Mouse (Mus musculus): ENCODE data around the gene Ksr1. TPM values are rescaled to one million over a fixed set of nuclear protein-coding genes. Genes with fewer than 3 reads are reported as not detected.

The Ksr1 gene
- polyA plus RNA-seq, 1 experiment from 2014 or later: 4.7 TPM

DNA sequence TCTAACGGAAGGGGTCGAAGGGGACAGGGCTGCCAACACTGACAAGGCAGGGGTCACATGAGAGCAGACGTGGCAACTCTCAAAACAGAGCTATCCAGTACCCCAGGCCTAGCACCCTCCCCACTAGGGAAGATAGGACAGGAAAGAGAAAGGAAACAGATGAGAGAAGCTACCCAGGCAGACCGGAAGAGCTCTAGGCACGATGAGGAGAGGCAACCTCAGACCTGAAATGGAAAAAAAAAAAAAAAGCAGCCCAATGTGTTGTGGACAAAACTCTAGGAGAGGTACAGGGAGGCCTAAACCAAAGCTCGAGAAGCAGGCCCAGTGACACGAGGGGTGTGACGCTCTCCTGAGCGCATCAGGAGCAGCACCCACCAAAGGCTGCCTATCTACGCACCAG lies 23.7 kb downstream of the Ksr1 start:
- H3K9me3 ChIP-seq (ENCODE audit: control insufficient read depth): no peaks in the 10 kb centered on the region
- no peak overlapping the region; the same call in 1 of the 2 replicates for H3K27ac ChIP-seq (ENCODE audit: low read depth, low read length)
- no peaks in the 10 kb centered on the region for H3K27me3 ChIP-seq (replicated peaks; ENCODE audit: control insufficient read depth, insufficient read depth, low read length)
- H3K36me3 ChIP-seq (ENCODE audit: control insufficient read depth, insufficient read depth): no peaks in the 10 kb centered on the region; the same call in none of the 2 replicates
- WGBS: 74% methylated on average over 10 of the region's 10 CpGs
- TF ChIP-seq CTCF (IDR thresholded peaks at IDR 0.05; ENCODE audit: low read depth): no peak
- peaks cover 23% of the 10 kb centered on the region for H3K4me1 ChIP-seq (replicated peaks; ENCODE audit: control insufficient read depth, insufficient read depth, low read length)
- no peak overlapping the region for H3K9ac ChIP-seq (ENCODE audit: low read depth, low read length)
- no peak for ATAC-seq
- no peak overlapping the region for H3K4me2 ChIP-seq (replicated peaks; ENCODE audit: low read depth)
- no peak overlapping the region for H3K4me3 ChIP-seq (ENCODE audit: low read depth, low read length)

DNA sequence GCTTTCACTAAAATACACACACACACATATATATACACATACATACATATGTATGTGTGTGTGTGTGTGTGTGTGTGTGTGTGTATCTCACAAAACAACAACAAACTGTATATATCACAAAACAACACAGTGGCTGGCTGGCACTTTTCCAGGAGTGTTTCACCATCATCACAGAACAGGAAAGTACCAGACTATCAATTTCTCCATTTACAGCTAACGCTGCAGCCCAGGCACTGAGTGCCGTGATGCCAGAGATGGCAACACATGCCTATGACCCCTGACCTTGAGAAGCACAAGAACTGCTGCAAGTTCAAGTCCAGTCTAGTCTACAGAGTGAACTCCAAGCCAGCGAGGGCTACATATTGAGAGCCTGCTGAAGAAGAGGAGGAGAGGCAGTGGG lies 26.1 kb downstream of the Ksr1 start:
- ATAC-seq: no peak
- 28% methylated on average over 3 of the region's 3 CpGs for WGBS
- H3K4me3 ChIP-seq (ENCODE audit: low read depth, low read length): no peak overlapping the region
- TF ChIP-seq CTCF (IDR thresholded peaks at IDR 0.05; ENCODE audit: low read depth): no peak
- no peak overlapping the region for H3K9ac ChIP-seq (ENCODE audit: low read depth, low read length)
- no peaks in the 10 kb centered on the region for H3K27me3 ChIP-seq (replicated peaks; ENCODE audit: control insufficient read depth, insufficient read depth, low read length)
- no peak overlapping the region for H3K4me2 ChIP-seq (replicated peaks; ENCODE audit: low read depth)
- peaks cover 3% of the 10 kb centered on the region; the same call in 1 of the 2 replicates for H3K36me3 ChIP-seq (ENCODE audit: control insufficient read depth, insufficient read depth)
- no peaks in the 10 kb centered on the region for H3K9me3 ChIP-seq (ENCODE audit: control insufficient read depth)
- no peak overlapping the region for H3K27ac ChIP-seq (ENCODE audit: low read depth, low read length)
- peaks cover 26% of the 10 kb centered on the region for H3K4me1 ChIP-seq (replicated peaks; ENCODE audit: control insufficient read depth, insufficient read depth, low read length)

DNA sequence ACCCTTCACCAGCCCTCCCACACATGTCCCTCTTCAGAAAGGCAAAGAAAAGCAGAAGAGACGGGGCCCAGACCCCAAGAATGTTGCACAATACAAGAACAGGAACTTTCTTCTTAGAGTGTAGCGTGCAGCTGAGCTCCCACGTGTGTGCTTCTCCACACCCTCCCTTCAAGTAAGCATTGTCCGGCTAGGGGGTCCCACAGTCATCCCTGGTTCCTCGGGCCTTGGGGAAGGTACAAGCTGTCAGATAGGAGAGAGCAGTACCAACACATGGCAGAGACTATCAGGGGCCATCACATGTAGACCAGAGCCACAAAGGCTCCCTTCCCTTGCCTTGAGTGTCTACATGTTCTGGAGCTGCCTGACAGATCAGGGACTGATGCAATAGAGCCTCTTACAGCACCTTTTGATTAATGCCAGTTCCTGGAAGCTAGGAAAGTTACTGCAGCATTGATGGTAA lies 27.3 kb downstream of the Ksr1 start:
- TF ChIP-seq CTCF (IDR thresholded peaks at IDR 0.05; ENCODE audit: low read depth): no peak
- Histone ChIP-seq H3K4me2 (replicated peaks; ENCODE audit: low read depth) (no peak overlapping the region), H3K36me3 (ENCODE audit: control insufficient read depth, insufficient read depth) (peaks cover 3% of the 10 kb centered on the region), H3K4me1 (replicated peaks; ENCODE audit: control insufficient read depth, insufficient read depth, low read length) (peaks cover 23% of the 10 kb centered on the region), H3K27ac (ENCODE audit: low read depth, low read length) (peak overlapping the region; percentile 7; the same call in 1 of the 2 replicates), H3K4me3 (ENCODE audit: low read depth, low read length) (no peak overlapping the region), H3K9me3 (ENCODE audit: control insufficient read depth) (no peaks in the 10 kb centered on the region), H3K27me3 (replicated peaks; ENCODE audit: control insufficient read depth, insufficient read depth, low read length) (no peaks in the 10 kb centered on the region), H3K9ac (ENCODE audit: low read depth, low read length) (no peak overlapping the region; the same call in 1 of the 2 replicates)
- 35% methylated on average over 5 of the region's 5 CpGs for WGBS
- no peak for ATAC-seq

DNA sequence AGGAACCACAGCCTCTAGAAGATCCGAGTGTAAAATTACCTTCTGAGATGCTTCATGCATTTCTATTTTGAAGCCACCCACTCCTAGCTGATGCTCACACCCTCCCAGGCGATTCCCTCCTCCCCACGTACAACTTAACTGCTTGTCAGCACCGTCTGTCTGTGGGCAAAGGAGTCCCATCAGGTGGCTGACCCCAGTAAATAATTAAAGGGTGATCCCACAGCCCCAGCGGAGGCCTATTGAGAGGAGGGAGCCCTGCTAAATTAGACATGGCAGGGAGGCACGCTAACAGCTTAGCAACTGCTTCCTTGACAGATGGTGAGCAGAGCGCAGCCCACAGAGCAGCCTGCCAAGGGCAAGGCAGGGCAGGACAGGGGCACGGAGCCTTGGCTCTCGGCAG lies 29.5 kb downstream of the Ksr1 start:
- Histone ChIP-seq H3K4me3 (ENCODE audit: low read depth, low read length) (no peak overlapping the region), H3K36me3 (ENCODE audit: control insufficient read depth, insufficient read depth) (peaks cover 3% of the 10 kb centered on the region; the same call in 1 of the 2 replicates), H3K27me3 (replicated peaks; ENCODE audit: control insufficient read depth, insufficient read depth, low read length) (no peaks in the 10 kb centered on the region), H3K4me2 (replicated peaks; ENCODE audit: low read depth) (no peak overlapping the region), H3K4me1 (replicated peaks; ENCODE audit: control insufficient read depth, insufficient read depth, low read length) (peaks cover 28% of the 10 kb centered on the region), H3K9me3 (ENCODE audit: control insufficient read depth) (no peaks in the 10 kb centered on the region), H3K27ac (ENCODE audit: low read depth, low read length) (no peak overlapping the region), H3K9ac (ENCODE audit: low read depth, low read length) (no peak overlapping the region)
- TF ChIP-seq CTCF (IDR thresholded peaks at IDR 0.05; ENCODE audit: low read depth): no peak
- WGBS: 57% methylated on average over 9 of the region's 9 CpGs
- no peak for ATAC-seq

DNA sequence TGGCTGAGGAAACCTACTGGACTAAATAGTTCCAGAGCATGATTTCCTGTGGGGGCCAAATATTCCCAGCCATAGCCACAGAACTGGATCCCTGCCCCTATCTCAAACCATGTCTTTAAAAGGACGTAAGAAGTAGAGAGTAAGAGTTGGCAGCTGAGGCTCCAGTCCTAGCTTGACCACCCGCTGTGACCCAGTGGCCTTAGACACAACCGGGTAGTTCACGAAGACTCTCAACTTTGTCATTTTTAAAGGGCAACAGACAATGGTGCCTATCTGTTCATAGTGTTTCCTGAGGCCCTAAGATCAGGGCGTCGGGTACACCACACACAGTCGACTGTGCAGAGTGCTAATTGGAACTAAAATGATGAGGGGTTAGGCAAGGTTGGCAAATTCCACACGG lies 30.5 kb downstream of the Ksr1 start:
- H3K9ac ChIP-seq (ENCODE audit: low read depth, low read length): no peak overlapping the region
- 79% methylated on average over 8 of the region's 8 CpGs for WGBS
- peaks cover 3% of the 10 kb centered on the region; the same call in 1 of the 2 replicates for H3K36me3 ChIP-seq (ENCODE audit: control insufficient read depth, insufficient read depth)
- no peaks in the 10 kb centered on the region for H3K27me3 ChIP-seq (replicated peaks; ENCODE audit: control insufficient read depth, insufficient read depth, low read length)
- no peak for TF ChIP-seq CTCF (IDR thresholded peaks at IDR 0.05; ENCODE audit: low read depth)
- no peak for ATAC-seq
- H3K9me3 ChIP-seq (ENCODE audit: control insufficient read depth): no peaks in the 10 kb centered on the region
- H3K27ac ChIP-seq (ENCODE audit: low read depth, low read length): no peak overlapping the region
- no peak overlapping the region for H3K4me3 ChIP-seq (ENCODE audit: low read depth, low read length)
- H3K4me2 ChIP-seq (replicated peaks; ENCODE audit: low read depth): no peak overlapping the region
- peaks cover 22% of the 10 kb centered on the region for H3K4me1 ChIP-seq (replicated peaks; ENCODE audit: control insufficient read depth, insufficient read depth, low read length)

DNA sequence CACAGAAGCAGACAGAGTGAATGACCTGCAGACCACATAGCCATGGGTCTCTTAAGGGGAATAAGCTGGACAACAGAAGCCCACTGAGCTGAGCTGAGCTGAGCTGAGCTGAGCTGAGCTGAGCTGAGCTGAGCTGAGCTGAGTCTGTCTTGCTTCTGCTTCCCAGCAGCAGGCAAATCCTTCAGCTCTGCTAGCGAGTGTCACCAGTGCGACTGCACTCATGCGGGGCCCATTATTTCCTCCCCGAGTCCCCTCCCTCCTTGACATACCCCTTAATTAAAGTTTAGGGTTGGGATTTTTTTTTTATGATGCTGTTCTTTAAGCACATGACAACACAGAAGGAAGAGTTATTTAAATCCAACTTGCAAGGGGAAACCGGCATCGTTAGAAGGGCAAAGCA lies 32.1 kb downstream of the Ksr1 start:
- Histone ChIP-seq H3K9me3 (ENCODE audit: control insufficient read depth) (no peaks in the 10 kb centered on the region), H3K27me3 (replicated peaks; ENCODE audit: control insufficient read depth, insufficient read depth, low read length) (no peaks in the 10 kb centered on the region), H3K36me3 (ENCODE audit: control insufficient read depth, insufficient read depth) (peaks cover 3% of the 10 kb centered on the region; the same call in 1 of the 2 replicates), H3K4me3 (ENCODE audit: low read depth, low read length) (no peak overlapping the region), H3K27ac (ENCODE audit: low read depth, low read length) (no peak overlapping the region), H3K9ac (ENCODE audit: low read depth, low read length) (no peak overlapping the region), H3K4me2 (replicated peaks; ENCODE audit: low read depth) (peak overlapping the region; percentile 59; the same call in 1 of the 2 replicates), H3K4me1 (replicated peaks; ENCODE audit: control insufficient read depth, insufficient read depth, low read length) (peaks cover 14% of the 10 kb centered on the region)
- no peak for TF ChIP-seq CTCF (IDR thresholded peaks at IDR 0.05; ENCODE audit: low read depth)
- 50% methylated on average over 6 of the region's 6 CpGs for WGBS
- ATAC-seq: no peak
